Mouse (Mus musculus): ENCODE measurements around the gene Zfp563.

Gene Zfp563

GRCm38 (mm10) chr17:33089220-33089949, at the start of gene Zfp563:
Zfp563 (plus strand) TSS chr17:33089310.
- peak; percentile 96 for DNase-seq (ENCODE audit: low spot score)

GRCm38 (mm10) chr17:33058791-33059190, 30.3 kb upstream of the Zfp563 start:
- no peak for DNase-seq (ENCODE audit: low spot score)

GRCm38 (mm10) chr17:33063001-33063400, 26.1 kb upstream of the Zfp563 start:
- DNase-seq (ENCODE audit: low spot score): no peak

GRCm38 (mm10) chr17:33067958-33068357, 21.2 kb upstream of the Zfp563 start, which contains the start of gene 4921501E09Rik:
4921501E09Rik (minus strand) TSS chr17:33068058.
- no peak for DNase-seq (ENCODE audit: low spot score)

- no peak for DNase-seq (ENCODE audit: low spot score)
These were observed 2.5 kb downstream of the Zfp563 start for GRCm38 (mm10) chr17:33091630-33092029.

- peak; percentile 80 for DNase-seq (ENCODE audit: low spot score)
These were observed 3.5 kb downstream of the Zfp563 start for GRCm38 (mm10) chr17:33092391-33093193.

- DNase-seq (ENCODE audit: low spot score): no peak
These were observed 8.3 kb downstream of the Zfp563 start for GRCm38 (mm10) chr17:33097396-33097795.

GRCm38 (mm10) chr17:33124546-33124945, 35.4 kb downstream of the Zfp563 start:
- DNase-seq (ENCODE audit: low spot score): no peak

GRCm38 (mm10) chr17:33126257-33126656, 37.1 kb downstream of the Zfp563 start:
- no peak for DNase-seq (ENCODE audit: low spot score)

- DNase-seq (ENCODE audit: low spot score): no peak
These were observed 50.2 kb downstream of the Zfp563 start, which contains the start of gene Morc2b for GRCm38 (mm10) chr17:33139261-33139820. Morc2b (minus strand) TSS chr17:33139683.
